Mouse (Mus musculus) liver, postnatal 0 days (tissue): Measurements from ENCODE around the gene Rhbdf2.

ENCODE experiments used
- CTCF ChIP-seq: sonication (generic); IDR thresholded peaks from 2 replicates; pipeline ENCODE4 v1.5.1; 2016; ENCODE audit warnings: antibody characterized with exemption, low read depth
- EP300 ChIP-seq: IDR thresholded peaks from 2 replicates; pipeline ENCODE4 v1.6.1; 2016; ENCODE audit warnings: antibody characterized with exemption, low read depth, mild to moderate bottlenecking

DNA sequence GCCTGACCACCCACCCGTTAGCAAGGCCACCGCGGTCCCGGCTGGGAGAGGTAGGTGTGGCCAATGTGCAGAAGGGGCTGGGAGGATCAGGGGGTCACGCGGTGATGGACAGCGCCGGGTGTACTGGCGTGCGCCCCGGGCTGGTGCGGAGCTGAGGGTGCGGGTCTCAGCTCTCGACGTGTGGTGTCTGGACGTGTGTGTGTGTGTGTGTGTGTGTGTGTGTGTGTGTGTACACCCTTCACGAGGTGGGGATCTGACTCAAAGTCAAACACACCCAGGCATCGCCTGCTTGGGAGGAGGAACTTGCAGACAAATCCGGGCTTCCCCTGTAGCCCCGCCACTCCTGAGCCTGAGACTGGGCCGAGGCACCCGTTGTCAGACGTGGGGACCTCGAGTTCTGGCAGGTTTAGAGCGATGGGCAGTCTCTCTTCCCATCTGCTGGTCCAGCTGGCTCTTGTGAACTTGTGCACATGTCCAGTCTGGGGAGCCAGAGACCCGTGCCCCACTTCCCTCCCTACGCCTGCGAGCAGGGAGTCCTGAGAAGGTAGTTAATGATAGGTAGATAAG lies 27.5 kb upstream of the Rhbdf2 start, which contains the start of gene Cygb:
- no peak for TF ChIP-seq CTCF
- no peak for TF ChIP-seq EP300
